Mouse (Mus musculus) telencephalon, adult 2 months (tissue): ENCODE results near the gene Apol8.

Source experiments
- DNase-seq: peaks from one replicate; pipeline ENCODE4 v3.0.0-alpha.2; 2011; ENCODE audit warnings: low read depth, low spot score

Gene Apol8

GRCm38 (mm10) chr15:77756848-77757247, at the start of gene Apol8:
Gene Apol8 (minus strand): TSS chr15:77757003.
- no peak for DNase-seq

- no peak for DNase-seq
These were observed 48.9 kb upstream of the Apol8 start for GRCm38 (mm10) chr15:77805657-77806056.

GRCm38 (mm10) chr15:77804949-77805348, 48.1 kb upstream of the Apol8 start:
- no peak for DNase-seq

GRCm38 (mm10) chr15:77804460-77804859, 47.7 kb upstream of the Apol8 start:
- no peak for DNase-seq

GRCm38 (mm10) chr15:77803747-77804146, 46.9 kb upstream of the Apol8 start:
- no peak for DNase-seq

- DNase-seq = no peak
These were observed 46.2 kb upstream of the Apol8 start for GRCm38 (mm10) chr15:77802992-77803391.

- no peak for DNase-seq
These were observed 44.4 kb upstream of the Apol8 start for GRCm38 (mm10) chr15:77801188-77801587.

- DNase-seq = no peak
These were observed 43.7 kb upstream of the Apol8 start for GRCm38 (mm10) chr15:77800511-77800910.

GRCm38 (mm10) chr15:77799491-77800474, 43.0 kb upstream of the Apol8 start:
- DNase-seq = no peak

GRCm38 (mm10) chr15:77798664-77799490, 42.1 kb upstream of the Apol8 start:
- no peak for DNase-seq

GRCm38 (mm10) chr15:77797609-77798411, 41.0 kb upstream of the Apol8 start:
- no peak for DNase-seq

- no peak for DNase-seq
These were observed 39.7 kb upstream of the Apol8 start for GRCm38 (mm10) chr15:77796409-77797035.

GRCm38 (mm10) chr15:77794908-77795356, 38.1 kb upstream of the Apol8 start:
- DNase-seq = no peak

GRCm38 (mm10) chr15:77794138-77794907, 37.5 kb upstream of the Apol8 start:
- no peak for DNase-seq

GRCm38 (mm10) chr15:77793554-77793953, 36.8 kb upstream of the Apol8 start:
- DNase-seq = peak; percentile 76

- DNase-seq = no peak
These were observed 36.3 kb upstream of the Apol8 start for GRCm38 (mm10) chr15:77793094-77793493.

GRCm38 (mm10) chr15:77792056-77792455, 35.3 kb upstream of the Apol8 start:
- DNase-seq = no peak

- DNase-seq = no peak
These were observed 34.0 kb upstream of the Apol8 start for GRCm38 (mm10) chr15:77790656-77791405.

- no peak for DNase-seq
These were observed 32.4 kb upstream of the Apol8 start for GRCm38 (mm10) chr15:77789186-77789585.
